Mouse (Mus musculus) layer of hippocampus, postnatal 25 days (tissue): ENCODE measurements around the gene Fcer1g. TPM values are rescaled to one million over a fixed set of nuclear protein-coding genes. Genes with fewer than 3 reads are reported as not detected.

Source experiments
- DNase-seq, 2 experiments: peaks; one replicate each; pipeline ENCODE4 v3.0.0; 2022; ENCODE audit warnings: mixed read lengths in 2 of 2, low spot score in 1 of 2; ENCODE audit errors: extremely low spot score in 1 of 2
- total RNA-seq, 2 experiments: library from RNA; stranded (reverse); gene quantifications; 2 replicates each; pipeline ENCODE4 v1.2.3; 2021

The Fcer1g gene
- total RNA-seq, 2 experiments from 2014 or later, result 13.1 to 15.8 TPM

DNA sequence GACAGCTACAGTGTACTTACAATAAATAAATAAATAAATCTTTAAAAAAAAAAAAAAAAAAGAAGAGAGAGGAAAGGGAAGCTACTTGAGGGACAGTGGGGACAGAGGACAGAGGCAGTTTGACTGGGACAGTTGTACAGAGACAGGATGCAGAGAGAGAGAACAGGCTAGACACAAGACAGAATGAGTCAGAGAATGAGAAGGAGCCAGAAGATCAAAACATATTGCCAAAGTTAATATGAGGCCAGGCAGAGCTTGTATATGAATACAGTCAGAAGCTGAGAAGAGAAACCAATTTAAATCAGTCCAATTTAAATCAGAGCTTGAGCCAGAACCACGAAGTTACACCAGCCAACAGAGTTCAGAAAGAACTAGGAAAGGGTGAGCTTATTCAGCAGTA, 34.2 kb upstream of the Fcer1g start:
- no peak for DNase-seq

DNA sequence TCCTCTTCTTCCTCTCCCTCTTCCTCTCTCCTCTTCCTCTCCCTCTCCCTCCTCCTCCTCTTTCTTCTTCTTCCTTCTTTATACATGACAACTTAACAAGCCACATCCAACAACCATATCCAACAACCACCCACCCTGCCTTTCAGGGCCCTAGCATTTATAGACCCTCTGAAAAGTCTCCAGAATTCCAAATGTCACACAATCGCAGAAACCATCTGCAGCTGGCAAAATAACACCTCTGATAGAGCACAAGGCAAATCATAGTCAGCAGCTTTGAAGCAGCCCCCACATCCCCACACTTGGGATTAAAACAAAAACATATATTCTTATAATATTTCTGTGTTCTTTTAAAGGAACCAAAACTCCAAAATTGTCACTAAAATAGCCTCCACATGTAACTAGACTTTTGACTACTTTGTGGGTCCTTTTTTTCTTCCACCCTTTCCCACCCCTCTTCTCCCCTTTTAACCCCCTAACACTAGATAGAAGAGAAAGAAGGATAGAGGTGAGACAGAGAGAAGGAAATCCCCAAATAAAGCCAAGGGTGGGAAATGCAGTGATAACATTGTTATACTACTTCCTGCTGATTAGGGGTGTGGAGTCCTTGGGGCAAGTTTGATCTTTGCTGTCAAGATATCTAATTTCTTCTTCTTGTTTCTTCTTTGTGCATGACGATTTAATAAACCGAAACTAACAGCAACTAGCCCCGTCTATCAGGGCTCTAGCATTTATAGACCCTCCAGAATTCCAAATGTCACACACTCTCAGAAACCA, 32.0 kb upstream of the Fcer1g start:
- no peak for DNase-seq

DNA sequence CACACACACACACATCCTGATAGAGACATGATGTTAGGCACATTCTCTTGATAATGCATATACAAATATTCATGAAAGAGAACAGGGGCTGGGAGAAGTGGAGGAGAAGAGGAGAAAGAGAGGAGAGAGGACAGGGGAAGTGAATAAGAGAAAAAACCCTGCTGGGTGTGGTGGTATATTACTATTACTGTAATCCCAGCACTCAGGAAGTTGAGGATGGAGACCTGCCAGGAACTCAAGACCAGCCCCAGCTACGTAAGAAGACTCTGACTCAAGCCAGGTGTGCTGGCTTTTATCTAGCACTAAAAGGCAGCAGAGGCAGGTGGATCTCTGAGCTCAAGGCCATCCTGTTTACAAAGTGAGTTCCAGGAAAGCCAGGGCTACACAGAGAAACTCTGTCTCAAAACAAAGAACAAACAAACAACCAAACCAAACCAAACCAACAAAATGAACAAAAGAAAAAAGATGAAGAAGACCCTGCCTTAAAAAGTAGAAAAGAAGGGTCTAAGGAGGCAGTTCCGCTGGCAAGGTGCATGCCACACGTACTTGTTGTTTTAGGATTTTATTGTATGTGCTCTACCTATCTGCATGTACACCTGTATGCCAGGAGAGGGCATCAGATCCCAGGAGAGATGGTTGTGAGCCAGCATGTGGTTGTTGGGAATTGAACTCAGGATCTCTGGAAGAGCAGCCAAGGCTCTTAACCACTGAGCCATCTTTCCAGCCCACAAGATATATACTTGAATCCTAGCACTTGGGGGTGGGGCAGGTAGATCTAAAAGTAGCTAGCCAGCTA, 29.7 kb upstream of the Fcer1g start:
- DNase-seq, result no peak

DNA sequence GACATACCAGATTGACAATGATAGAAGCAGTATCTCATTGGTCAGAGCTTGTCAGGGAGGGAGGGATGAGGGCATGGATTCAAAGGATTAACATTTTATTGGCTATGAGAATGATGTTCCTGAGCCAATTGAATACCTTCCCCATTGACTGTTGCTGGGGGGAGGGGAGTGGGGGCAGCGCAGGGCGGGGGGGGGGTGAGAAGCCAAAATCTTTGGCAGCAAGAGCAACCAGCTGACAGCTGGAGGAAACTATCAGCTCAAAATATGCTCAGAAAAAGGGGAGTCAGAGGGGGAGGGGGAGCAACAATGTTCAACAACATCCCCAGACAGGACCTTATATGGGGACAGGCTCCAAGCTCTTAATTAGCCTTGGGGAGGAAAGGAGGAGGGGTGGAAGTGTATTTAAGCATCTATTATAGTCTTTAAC, 29.0 kb upstream of the Fcer1g start:
- no peak for DNase-seq

DNA sequence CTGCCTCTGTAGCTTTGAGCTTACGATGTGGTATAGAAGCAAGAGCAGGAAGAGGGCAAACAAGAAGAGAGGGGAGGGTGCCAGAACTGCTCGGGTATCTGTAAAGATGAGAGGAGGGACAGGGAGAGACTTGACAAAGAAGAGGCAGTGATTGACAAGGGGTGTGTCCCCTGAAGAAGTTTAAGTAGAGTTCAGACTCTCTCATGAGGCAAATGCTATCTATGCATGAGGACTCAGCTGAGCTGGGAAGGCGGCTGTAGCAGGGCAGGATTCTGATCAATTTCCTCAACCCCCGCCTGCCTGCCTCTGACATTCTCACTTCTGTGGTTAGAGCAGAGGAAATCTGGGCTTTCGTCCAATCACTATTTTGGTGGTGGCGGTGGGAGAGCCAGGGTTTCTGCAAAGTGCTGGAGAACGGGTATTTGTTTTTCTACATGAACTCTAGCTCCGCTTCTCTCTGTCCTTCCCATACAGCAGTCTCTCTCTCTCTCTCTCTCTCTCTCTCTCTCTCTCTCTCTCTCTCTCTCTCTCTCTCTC, 28.5 kb upstream of the Fcer1g start:
- DNase-seq, result peak in 1 of 2 experiments; percentile 56

DNA sequence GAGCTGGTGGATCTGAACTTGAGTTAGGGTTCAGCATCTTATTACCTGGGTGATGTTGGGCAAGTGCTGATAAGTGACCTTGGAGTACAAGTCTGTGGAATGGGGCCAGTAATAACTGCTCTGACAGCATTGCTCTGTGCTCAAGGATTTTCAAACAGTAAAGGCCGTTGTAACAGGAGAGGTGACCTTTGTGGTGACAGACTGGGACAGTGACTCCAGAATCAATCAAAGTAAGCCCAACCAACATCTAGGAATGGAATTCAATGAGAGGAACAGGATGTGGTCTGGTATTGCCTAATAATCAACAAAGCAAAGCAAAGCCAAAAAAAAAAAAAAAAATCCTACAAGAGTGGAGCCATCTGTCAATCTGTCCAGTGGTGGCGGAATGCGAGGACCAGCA, 26.2 kb upstream of the Fcer1g start:
- DNase-seq, result no peak

DNA sequence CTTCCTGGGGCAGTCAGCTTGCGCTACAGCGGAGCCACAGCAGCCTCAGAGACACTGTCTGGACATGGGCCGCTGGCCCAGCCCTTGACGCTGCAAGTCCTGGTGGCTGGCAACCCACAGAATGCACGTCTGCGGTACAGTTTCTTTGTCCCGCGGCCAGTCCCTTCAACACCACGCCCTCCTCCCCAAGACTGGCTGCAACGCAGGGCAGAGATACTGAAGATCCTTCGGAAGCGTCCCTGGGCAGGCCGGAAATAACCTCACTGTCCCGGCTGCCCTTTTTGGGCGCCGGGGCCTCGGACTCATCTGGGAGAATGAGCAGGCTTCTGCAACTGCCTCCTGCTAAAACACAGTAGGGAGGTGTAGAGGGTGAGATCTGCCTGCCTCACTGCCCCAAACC, 24.8 kb upstream of the Fcer1g start:
- DNase-seq, result no peak

DNA sequence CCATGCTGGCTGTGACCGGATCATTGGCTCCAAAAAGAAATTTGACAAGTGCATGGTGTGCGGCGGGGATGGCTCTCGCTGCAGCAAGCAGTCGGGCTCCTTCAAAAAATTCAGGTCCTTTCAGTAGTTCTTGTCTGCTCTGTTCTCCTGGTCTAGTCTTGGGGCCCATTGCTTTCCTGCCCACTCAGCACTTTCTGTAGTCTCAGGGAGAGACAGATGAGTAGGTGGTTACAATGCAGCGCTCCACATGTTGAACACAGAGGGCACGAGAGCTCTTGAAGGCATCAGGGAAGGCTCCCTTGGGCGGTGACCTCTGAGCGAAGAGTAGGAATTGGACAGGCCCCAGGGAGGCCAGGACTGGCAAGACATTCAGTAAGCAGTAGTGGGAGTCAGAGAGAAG, 23.6 kb upstream of the Fcer1g start:
- DNase-seq, result no peak

DNA sequence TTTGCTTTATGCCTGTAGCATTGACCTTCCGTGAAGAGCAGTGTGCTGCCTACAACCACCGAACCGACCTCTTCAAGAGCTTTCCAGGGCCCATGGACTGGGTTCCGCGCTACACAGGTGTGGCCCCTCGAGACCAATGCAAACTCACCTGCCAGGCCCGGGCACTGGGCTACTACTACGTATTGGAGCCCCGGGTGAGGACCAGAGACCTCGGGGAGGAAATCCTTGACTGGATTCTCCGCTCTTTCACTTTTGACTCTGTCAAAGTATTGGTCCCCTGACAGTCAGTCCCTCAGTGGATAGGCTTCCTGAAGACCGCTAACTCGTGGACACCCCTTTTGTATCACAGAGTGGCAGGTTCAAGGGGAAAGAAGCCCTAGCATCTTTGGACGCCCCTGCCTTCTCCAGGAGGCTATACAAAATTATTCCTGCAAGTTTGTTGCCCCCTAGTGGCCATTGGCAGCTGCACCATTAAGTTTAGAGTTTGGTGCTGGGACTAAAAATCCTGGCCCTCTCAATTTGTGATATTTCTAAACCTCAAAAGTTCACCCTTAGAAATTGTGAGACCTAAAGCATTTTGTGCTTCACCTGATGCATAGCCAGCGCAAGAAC, 22.9 kb upstream of the Fcer1g start:
- DNase-seq, result peak in 1 of 2 experiments; percentile 65

DNA sequence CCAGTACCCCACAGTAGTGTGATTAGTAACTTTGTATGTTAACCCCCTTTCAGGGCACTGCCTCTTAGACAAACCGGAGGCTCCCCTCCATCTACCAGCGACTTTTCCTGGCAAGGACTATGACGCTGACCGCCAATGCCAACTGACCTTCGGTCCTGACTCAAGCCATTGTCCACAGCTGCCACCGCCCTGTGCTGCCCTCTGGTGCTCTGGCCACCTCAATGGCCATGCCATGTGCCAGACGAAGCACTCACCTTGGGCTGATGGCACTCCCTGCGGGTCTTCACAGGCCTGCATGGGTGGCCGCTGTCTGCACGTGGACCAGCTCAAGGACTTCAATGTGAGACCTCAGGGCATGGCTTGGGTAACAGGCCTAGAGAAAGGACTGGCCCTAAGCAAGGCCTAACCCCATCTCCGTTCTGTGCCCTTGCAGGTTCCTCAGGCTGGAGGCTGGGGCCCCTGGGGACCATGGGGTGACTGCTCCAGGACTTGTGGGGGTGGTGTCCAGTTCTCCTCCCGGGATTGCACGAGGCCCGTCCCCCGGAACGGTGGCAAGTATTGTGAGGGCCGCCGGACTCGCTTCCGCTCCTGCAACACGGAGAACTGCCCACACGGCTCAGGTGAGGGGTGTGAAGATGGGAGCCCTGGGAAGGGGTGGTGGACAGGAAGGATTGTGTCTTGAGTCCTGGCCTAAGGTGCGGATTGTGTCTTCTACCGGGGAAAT, 22.1 kb upstream of the Fcer1g start:
- no peak for DNase-seq

DNA sequence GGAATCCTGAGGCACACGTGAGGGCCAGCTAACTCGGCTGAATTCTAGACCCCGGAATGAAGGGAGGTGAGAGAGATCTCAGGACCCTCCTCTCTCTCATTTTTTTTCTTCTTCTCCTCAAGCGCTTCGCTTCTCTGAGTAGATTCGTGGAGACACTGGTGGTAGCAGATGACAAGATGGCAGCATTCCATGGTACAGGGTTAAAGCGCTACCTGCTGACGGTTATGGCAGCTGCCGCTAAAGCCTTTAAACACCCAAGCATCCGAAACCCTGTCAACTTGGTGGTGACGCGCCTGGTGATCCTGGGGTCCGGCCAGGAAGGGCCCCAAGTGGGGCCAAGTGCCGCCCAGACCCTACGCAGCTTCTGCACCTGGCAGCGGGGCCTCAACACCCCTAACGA, 18.2 kb upstream of the Fcer1g start:
- DNase-seq, result no peak

DNA sequence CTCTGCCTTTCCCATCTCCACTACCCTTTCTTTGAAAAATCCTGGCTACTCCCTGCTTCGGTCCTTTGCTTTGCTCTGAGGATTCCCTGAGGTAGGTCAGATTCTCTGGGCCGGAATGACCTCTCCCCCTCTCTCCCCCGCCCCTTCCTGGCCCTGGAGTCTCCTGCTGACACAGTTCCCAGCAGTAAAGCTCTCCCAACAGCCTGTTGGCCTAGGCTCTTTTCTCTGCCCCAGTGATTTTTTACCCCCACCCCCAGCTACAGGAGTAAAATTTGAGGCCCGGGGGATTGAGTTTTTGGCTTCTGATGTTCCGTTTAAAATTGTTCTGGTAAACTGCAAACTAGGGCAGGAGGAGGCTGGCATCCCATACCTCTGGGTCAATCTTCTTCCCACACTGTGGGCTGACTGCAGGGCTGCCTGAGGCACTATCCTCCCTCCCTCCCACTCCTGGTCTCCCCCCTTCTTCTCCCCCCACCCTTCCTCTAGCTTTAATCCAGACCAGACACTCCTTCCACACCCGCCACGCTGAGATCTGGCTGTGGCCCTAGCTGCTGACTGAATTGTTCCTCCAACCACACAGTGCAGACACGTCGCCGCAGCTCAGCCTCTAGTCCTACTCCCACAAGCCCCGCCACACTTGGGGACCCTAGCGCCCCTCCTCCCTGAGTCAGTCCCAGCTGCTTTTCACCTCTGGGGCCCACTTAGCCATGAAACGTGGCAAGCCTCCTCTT, 17.6 kb upstream of the Fcer1g start:
- DNase-seq, result no peak

DNA sequence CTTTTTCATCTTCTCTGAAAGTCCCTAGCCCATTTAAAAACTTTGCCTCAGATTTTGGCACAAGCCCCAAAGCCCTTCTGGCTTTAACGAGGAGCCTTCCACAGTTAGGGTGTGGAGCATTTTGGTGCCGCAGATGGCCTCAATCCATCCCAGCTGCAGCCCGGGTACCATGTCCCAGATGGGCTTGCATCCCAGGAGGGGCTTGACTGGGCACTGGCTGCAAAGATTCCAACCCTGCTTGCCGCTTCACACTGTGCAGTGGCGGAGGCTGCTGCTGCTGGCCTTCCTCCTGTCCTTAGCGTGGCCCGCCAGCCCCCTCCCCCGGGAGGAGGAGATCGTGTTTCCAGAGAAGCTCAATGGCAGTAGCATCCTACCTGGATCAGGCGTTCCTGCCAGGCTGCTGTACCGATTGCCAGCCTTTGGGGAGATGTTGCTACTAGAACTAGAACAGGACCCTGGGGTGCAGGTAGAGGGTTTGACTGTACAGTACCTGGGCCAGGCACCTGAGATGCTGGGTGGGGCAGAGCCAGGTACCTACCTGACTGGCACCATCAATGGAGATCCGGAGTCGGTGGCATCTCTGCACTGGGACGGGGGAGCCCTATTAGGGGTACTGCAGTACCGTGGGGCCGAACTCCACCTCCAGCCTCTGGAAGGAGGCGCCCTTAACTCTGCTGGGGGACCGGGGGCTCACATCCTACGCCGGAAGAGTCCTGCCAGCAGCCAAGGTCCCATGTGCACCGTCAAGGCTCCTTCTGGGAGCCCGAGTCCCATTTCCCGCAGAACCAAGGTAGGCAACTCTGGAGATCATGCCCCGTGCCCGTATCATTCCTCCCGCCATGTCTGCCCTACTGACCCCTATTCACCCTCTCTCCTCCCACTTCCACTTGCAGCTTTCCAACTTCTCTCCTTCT, 16.8 kb upstream of the Fcer1g start, which contains the start of gene Ndufs2:
Gene Ndufs2 (minus strand): TSS at position 709 of the 914 bp plus-strand sequence.
- DNase-seq, result no peak

DNA sequence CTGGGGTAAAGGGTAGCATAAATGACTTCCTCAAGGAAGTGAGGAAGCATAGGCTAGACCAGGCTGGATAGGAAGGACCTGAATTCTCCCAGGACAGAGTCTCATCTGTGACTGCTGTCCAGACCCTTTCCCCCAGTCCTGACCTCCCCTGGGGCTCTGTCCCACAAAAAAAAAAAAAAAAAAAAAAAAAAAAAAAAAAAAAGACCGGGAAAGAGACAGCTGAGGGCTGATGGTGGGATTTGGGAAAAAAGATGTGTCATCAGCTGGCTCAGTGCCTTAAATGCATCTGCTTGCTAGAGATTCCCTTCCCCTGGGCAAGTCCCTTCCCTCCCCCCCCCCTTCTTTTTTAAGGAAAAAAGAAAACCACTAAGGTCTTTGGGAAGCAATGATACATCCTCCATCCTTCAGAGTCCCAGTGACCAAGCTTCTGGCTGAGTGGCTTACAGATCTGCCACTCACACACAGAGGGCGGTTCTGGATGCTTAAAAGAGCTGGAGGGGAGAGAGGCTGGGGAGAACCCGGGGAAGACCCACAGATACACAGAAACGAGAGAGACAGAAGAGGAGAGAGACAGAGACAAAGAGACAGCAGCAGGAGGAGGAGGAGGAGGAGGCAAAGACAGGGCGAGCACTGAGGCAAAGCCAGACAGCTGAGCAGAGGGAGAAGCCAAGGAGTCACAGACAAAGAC, 15.9 kb upstream of the Fcer1g start, which contains the start of gene Adamts4:
Gene Adamts4 (plus strand): TSS at position 509 of the 688 bp plus-strand sequence.
- peak in 1 of 2 experiments; percentile 52 for DNase-seq

DNA sequence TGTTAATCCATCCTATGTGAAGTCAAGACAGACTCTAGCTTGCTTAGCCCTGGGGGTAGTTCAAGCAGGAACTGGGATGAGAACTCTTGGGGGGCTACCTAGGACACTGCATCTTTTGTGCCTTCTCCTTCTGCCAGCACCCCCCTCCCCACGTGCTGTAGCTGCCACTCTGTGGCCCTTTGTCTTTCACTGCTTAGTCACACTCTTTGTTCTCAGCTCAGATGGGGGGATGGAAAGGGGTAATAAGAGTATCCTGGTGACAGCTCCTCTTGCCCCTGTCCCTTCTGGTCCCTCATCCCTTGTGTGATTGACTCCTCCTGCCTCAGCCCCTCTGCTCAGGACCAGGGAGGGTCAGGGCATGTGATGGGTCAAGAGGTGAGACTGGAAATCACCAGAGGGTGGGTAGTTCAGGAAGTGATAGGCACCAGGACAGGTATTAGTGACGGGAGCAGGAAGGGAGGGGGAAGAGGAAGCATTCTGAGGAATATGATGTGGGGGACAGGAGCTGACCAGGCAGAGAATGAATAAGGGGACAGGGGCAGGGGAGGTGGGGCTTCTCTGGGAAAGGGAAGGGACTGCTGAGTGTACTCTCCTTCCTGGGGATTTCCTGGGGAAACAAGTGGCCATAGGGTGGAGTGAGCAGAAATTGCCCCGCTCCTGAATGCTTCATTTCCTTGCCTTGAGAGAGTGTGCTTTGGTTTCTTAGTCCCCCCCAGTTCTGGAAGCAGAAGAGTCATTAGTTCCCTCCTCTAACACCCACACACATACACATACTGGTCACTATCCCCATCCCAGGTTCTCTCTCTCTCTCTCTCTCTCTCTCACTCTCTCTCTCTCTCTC, 14.4 kb upstream of the Fcer1g start:
- DNase-seq, result no peak

DNA sequence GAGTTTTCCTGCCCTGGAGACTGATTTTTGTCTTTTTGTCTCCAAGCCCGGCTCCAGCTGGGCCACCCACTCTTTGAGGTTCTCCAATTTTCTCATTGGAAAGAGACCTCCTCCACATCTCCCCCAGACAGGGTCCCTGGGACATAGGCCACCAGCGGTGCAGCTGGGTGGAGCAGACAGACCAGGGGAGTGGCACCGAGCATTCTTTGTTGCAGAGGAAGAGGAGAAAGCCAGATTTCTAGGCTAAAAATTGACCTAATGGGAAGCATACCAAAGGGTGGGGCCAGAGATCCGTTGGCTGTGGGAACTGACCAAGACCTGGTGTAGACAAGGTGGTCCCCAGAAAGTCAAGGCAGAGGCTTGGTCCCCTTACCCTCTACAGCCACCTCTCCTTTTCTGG, 13.8 kb upstream of the Fcer1g start:
- DNase-seq, result no peak

DNA sequence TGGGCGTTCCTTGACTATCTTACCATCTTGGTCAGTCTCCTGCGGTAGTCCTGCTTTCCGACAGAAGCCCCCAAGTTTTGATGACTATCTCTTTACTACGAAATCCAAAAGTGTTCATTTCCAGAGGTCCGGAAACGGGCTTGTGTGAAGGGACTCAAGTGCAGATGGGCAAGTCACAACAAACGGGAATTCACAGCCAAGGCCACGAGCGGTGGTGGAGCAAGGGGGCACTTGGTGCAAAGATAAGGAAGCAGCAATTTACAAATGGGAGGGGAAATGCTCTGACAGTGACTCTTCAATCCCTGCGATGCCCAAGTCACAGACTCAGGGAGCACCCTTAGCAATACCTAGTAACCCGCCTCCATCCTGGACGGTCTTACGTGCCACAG, 13.3 kb upstream of the Fcer1g start:
- no peak for DNase-seq
